Mouse (Mus musculus) inflammation-experienced regulatory T-cells, adult 6 months (primary cell): ENCODE results near the gene Ptprg. TPM values are rescaled to one million over a fixed set of nuclear protein-coding genes. Genes with fewer than 3 reads are reported as not detected.

ENCODE experiments used
- ATAC-seq: one replicate; pipeline ENCODE4 v1.8.0; 2017
- polyA plus RNA-seq, 3 experiments: library from polyadenylated mRNA; unstranded; fragments of 100-300 nt; shearing (Covaris generic); gene quantifications; one replicate each; pipeline ENCODE4 v1.2.1; 2017

Ptprg gene
- polyA plus RNA-seq, 3 experiments from 2014 or later, result 0.24 TPM; not detected in 2

DNA sequence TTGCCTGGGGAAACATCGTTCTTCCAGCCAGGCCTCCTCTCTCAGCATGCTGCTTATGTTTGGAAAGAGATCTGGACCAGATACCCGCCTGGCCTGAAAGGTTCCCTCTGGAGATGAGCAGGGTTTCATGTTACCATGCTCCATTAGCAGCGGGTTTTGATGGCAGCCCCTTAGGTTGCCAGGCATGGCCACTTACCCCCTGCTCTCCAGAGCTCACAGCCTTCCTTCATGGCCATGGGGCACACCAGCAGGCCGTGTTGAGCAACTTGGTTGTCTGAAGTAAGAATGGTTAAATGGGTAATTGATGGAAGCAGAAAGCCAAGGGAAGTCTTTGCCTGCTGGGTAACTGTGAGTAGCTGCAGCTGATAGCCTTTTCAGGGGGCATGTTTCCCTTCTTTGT lies 274.8 kb downstream of the Ptprg start:
- no peak for ATAC-seq

DNA sequence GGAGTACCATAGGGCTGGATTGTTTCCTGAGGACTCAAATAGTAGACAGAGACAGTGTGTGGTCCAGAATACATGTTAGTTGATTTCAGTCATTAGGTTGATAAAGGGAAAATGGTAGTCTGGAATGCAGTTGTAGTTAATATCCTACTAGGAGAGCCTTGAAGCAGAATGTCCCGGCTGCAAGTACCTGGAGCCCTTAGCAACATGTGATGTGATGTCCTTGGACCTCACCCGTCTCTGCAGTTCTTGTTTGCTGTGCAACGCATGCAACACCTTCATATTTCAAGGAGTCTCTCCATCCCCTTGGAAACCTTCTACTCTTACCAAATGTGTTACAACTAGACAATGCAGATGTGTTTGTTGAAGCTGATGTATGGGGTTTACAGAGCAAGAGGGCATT lies 280.3 kb downstream of the Ptprg start:
- no peak for ATAC-seq

DNA sequence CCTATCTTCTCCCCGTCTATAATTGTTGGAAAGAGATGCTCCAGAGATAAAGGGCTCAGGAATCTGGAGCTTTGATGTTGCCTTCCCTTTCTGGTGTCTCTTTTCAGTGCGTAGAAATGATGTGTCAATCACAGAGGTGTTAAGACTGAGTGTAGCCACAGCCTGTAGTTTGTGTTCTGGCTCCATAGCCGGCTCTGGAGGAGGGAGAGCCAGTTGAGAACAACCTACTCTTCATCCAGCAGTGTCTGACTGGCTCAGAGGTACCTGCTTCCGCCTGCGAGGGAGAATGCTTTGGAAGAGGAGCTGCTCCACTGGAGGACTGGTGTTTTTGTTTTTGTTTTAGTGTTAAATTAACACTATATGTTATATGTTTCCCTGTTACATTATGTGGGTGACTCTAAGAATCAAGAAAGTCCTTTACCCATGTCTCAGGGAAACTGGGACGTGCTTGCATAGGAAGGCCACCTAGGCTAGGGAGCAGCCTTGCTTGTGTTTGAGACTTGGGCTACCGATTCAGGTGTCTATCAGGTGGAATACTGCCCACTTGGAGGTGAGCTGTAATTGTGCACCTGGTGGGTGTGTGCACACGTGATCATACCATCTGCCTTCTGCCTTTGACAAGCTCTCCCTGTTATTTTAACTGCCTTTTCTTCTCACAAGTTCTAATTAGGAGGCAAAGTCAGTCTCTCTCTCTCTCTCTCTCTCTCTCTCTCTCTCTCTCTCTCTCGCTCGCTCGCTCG lies 282.5 kb downstream of the Ptprg start:
- no peak for ATAC-seq

DNA sequence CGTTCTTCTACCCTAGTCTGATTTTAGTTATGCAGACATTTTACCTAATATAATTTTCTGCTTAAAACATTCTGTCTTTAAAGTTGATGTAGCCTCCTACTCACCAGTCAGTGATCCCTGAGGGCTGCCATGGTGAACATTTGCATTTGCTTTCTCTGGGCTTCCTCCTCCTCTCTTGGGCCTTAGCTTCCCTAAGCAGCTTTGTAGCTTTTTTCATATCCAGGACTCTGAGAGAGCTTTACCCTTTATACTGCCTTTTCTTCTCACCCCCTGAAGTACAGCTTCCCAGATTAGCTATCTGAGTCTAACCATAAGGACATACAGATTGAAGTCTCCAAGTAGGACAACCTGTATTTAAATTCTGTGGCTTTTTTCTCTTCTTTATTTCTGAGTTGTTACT lies 284.4 kb downstream of the Ptprg start:
- ATAC-seq, result no peak

DNA sequence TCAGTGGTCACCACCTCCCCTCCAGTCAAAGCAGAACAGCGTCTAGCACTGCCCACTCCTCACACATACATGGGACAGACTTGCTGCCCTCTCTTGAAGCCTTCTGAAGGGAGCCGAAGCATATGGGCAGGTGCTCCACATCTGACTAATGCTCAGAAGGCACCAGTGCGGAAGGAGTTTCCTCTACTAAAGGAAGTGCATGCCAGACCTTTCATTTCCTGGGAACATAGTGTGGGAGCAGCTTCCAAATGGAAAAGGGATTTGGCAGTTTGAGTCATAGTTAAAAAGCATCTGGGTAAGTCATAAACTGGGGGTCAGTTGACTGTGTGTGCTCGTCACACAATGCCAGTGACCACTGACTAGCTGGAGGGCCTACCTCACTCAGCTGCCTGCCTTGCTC lies 288.3 kb downstream of the Ptprg start:
- ATAC-seq, result no peak

DNA sequence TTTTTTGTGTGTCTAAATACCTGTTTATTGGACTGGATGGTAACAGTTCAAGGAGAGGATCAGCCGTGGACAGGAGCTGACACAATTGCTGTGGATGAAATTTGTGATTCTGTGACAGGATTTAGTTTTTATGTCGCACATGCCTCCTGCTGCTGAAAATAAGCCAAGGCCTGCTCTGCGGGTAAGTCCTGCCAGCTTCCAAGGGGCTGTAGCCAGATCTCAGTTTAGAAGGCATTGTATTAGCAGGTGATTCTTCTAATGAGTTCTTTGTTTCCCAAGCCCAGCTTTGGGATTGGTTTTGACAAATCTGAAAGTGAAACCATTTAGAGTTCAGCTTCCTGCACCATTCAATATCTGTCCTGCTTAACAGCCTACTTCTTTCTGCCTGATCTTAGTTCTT lies 299.6 kb downstream of the Ptprg start:
- ATAC-seq, result no peak

DNA sequence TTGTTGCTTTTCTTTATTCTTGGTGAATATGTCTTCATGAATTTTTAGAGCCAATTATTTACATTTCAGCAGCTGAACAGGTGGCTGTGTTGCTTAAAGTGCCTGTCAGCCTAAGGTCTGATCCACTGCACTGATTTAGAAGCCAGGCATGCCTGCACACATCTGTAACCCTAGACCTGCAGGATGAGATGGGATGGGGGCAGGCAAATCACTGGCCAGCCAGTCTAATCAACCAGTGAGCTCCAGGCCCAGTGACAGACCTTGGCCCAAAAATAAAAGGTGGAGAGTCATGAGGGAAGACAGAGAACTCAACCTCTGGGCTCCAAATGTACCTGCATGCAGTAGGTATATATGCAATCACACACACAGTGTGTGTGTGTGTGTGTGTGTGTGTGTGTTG lies 302.2 kb downstream of the Ptprg start:
- no peak for ATAC-seq

DNA sequence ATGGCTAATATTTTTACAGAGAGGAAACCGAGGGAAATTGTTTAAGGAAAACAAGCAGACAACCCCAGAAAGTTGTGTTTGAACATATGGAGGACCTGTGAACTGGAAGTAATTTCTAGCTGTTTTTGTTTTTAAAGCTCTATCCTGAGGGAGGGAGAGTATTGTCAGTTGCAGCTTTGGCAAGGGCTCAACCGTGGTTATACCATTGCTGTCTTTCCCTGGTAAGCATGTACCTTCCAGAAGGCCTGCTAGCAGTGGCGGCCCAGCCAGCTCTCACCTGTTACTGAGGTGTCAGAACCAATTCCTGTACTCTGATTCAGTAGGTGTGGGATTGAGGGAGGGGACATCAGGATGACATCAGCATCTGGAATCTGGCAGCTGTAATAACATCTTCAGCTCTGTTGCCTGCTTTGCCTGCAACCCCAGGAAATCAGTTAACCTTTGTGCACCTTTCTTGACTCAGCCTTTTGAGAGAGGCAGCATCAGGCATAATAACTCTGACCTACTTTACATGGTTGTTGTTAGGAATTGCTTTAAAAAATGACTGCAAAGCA lies 304.7 kb downstream of the Ptprg start:
- ATAC-seq, result no peak

DNA sequence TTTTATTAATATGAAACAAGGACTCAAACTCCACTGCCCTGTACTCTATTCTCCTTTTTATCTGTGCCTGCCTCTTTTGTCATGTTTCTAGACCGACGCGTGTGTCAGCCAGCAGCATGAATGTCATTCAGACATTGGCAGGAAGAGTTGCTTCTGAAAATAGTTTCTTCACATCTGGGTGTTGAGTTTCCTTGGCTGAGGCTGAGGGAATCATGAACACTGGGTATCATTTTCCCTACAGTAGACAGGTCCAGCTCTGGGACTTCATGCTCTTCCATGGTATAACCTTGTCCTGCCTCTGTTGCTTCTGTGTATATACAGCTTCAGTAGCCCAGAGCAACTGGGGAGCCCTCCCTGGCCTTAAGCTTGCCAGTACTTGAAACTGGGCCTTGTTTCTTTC lies 310.0 kb downstream of the Ptprg start:
- ATAC-seq, result no peak

DNA sequence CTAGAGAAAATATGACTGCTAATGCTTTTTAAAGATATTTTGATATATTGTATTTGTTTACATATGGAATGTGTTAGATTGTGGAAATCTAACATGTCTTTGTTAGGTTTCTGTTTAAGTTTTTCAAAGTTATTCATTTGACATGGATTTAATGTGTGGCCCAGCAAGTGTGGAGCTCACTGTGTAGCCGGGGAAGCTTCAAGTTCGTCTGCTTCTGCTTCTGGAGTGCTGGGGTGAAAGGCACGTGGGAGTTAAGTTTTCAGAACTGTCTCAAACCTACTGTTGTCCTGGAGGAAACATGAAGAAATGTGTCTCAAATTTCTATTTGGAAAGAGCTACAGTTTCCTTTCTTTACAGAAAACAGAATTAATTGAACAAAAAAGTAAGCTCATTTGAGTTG lies 311.5 kb downstream of the Ptprg start:
- no peak for ATAC-seq

DNA sequence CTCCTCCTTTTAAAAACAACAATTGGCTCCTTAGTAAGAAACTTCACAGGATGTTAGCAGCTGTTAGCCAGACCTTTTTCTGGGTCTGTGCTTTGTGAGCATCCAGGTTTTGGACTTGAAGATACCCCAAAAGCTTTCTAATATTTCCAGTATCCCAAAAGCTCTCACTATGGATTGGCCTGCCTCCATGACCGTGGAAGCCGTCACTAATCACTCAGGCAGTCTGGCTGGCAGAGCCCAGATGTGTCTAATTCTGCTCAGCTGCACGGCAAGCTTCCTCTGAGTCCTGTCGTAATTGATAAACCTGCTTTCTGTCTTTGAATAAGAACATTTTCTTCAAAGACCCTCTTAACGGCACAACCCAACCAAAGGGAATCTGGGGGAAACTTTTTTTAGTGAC lies 312.0 kb downstream of the Ptprg start:
- ATAC-seq, result no peak

DNA sequence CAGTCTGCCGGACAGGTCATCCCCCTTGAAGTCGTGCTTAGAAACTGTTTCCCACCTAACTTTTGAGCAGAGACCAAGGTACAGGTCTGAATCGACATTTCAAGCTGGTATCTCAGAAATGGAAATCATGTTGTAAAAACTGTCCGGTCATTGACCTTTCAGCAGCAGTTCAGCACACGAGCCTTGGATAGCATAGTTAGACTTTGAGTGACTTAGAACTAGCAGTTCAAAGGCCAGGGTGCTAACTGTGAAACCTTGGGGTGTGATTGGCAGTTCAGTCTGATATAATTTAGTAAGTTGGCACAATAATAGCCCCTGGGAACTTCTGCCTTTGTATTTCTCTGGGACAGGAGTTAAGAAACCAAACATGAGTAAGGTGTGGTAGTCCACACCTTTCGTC lies 312.5 kb downstream of the Ptprg start:
- ATAC-seq, result no peak

DNA sequence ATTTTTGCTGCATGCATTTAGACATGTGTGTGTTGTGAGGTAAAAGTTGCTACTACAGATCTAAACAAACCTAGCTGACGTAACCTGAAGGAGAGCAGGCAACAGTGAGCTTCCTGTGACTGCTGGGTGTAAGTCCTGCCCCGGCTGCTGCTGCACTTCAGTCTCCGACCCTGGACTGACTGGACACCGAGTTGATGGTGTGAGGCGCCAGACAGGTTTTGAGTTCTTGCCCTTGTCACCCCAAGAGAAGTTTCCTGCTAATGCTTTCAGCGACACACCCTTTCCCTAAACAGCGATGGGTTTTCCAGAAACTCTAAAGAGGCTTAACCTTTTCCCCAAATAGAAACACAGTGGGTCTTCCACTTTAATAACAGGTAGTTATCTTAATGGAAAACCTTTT lies 313.1 kb downstream of the Ptprg start:
- no peak for ATAC-seq

DNA sequence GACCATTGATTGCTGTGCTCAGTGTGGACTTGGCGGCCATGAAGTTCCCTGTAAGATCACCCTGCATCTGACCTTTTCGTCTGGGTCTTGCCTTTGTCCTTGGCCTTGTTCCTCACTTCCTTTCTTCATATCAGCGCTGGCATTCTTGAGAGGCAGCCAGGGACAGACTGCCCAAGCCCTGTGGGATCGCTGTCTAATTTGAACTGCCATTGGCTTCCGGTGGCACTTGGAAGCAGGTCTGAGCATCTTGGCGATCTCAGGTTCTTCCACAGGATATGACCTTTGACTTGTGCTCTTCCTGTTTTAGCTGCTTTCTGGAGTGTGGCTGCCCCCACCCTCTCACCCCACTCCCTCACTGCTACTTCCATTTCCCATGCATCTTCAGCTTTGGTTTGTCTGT lies 315.3 kb downstream of the Ptprg start:
- ATAC-seq, result no peak

DNA sequence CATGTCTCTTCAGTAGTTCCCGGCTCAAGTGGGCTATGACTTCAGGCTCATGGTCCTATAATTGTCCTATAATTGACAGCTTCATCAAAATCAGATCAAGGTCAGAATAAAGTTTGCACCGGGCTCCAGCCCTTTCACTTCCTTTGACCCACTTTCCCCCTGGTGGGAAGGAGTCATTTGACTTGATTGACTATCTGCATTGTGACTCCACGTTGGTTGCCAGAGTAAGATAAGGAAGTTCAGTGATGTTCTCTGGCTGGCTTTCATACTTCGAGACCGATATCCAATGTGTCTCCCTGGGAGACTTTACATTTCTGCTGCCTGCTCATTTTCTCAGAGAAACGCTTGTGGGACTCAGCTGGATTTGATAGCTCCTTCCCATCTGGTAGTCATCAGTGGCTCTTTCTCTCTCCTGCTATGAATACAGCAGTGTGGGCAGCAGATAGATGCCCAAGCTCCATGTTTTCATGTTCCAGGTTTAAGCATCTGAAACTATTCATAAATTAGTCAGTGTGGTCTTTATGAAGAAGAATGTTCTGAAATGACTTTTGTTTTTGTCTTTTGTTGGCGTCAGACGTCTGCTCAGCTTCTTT lies 318.5 kb downstream of the Ptprg start:
- no peak for ATAC-seq

DNA sequence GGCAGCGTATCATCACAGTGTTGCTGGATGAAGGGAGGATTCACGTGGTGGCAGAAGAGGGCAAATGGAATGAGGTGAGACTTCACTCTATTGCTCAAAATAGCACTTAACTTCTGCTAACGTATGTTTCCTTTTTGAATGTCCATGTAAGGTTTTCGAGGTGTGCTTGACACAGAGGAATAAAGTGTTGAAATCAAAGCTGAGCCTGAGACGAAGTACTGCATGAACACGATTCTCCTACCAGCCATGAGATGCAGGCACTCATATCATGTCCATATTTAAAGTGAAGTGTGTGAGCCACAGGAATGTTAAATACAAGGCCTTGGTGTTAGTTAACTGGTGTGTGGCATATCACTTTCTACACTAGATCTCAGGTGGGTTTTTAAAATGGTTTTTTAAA lies 320.9 kb downstream of the Ptprg start:
- no peak for ATAC-seq

DNA sequence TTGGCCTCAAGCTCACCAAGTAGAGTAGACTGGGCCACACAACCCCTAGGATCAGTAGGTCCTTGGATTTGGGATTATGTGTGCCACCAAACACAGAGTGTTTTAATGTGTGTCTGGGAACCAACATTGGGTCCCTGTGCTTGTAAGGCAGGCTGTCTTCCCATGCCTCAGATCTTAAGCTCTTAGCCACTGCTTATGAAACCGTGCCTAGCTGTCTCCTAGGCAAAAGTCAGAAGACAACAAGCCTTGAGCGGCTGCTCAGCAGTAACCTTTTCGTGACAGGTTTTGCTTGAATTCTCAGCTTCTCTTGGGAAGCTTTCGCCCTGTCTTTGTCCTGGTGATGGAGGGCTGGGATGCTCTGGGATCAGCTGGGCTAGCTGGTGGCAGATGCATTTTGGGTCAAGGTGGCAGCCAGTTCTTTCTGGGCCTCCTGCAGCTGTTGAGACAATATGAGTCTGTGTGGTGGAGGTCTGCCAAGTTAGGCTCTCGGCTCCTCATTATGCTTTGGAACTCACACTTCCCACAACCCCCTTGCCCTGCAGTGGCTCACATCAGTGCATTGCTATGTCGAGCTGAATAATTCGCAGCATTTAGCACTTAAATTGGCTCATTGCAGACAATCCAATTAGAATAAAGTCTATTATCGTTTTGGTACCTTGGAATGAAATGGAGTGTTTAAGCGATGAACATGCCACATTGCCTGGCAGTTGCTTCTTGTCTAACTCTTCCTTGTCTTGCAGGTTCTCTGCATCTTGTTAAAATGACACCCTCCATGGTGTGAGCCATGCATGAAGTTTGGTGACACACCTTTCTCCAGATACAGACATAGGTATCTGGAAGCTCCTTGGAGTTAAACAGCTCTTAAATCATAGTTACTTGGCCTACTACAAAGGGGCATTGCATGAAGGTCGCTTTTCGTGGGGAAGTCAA lies 321.9 kb downstream of the Ptprg start:
- ATAC-seq, result no peak

DNA sequence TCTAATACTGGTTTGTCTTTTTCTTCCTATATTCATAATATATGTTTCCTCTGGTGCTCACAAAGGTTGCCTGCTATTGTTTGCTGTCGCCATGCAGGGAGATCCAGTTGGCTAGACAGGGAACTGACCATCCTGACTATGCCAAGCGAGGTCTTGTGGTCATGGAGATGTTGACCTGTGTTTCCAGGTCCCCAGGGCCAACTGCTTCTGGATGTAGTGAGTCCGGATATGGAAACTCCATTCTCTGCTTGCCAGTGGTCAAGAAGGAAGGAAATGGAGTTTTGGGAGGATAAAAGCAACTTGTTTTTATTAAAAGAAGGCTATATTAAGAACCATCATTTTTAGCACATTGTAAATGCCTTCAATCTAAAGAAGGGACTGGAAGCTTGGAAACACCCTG lies 327.8 kb downstream of the Ptprg start:
- no peak for ATAC-seq

DNA sequence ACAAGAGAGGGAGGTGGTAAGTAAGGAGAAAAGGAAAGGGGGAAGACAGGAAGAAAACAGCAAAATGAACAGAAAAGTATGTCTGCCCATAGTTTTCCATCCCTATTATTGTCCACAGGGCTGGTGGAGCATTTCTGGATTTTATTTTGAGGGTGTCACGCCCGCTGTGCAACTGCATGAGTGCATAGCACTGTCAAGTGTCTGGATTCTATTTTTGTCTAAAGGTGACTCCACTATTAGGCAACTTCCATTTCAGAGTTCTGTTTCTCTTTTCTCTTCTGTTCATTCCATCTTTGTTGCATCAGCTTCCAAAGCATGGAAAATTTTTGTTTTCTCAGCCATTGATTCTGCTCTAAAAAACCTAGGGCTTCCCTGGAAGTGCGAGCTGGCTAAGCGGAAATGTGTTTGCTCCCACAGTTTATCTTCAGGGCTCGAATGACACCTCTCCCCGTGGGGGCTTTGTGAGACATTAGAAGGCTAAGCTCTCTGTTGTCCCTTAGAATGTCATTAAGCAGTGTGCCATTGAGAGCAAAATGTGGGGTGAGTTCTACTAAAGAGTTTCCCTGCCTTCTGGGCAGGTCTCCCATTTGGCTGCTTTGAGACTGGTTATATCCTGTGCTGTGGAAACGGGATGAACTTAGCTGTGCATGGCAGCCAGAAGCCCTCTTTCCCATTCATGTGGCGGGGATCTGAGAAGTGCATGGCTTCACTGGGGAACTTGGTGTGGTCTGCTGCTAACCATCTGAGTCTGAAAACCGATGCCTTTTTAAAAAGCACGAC lies 330.0 kb downstream of the Ptprg start:
- no peak for ATAC-seq

DNA sequence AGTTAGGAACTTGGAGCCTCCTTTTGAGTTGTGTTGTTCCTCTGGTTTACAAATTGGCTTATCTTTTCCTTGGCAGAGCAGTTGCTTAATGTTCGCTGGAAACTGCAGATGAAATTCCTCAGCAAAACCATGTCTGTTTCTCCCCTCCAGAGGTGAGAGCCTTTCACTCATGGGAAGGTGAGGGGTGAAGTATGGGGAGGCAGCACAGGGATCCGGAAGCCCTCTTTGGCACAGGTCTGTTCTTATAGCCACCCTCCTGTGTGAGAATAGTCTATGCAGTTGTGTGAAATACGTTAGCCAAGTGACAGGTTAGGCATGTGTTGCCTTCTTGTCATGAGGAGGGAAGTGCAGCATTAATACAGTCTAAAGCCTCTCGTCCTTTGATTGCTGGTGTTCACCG lies 330.7 kb downstream of the Ptprg start:
- ATAC-seq, result no peak

DNA sequence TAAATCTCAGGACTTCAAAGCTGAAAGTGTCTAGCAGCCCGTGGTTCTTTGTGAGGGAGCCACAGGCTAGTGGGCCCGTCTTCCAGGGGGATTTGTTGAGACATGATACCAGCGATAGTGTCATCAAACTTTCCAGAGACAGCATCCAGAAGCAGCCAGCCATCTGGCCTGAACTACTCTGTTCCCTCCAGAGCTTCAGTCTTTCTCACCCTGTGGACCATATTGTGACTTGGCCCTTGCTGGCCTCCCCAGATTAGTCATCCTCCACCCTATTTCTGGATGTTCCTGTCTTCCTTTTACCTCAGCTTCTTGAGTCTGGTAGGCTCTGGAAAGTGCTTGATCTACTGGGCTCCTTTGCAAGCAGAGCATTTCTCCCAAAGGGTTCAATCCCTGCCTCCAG lies 333.1 kb downstream of the Ptprg start:
- no peak for ATAC-seq

DNA sequence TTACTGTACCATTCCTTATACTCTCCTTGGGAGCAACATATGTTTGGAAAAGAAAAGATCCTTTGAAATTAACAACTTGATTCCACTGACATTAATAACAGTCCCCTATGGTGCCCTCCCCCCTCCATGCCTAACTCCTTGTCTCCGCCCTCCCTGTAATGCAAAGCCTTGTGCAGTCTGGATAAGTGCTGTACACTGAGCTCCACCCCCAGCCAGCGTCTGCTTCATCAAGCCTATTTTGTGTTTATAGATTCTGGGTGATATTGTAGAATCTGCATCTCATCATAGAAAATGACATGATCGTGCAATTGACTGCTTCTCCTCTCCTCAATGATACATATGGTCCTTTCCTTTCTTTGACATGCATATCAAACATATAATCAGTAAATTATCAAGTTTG lies 337.6 kb downstream of the Ptprg start:
- no peak for ATAC-seq

DNA sequence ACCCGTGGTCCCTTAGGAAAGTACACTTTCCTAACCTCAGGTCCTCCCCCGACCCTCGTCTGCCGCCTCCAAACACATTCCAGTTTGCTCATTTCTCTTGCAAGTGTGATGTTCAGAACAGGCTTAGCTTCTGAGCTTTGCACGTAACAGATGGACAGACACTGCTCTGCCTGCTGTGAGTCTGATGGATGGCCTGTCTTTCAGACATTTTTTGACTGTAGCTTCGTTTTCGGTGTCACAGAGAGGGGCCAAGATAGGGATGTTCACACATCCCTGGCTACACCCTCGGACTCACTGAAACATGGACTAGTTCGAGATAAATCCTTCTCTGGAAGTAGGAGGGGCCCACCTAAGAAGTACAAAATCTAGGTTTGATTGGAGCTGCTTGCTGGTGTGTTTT lies 339.3 kb downstream of the Ptprg start:
- ATAC-seq, result no peak
